Mouse (Mus musculus): Measurements from ENCODE around the gene Gmnc. TPM values are rescaled to one million over a fixed set of nuclear protein-coding genes. Genes with fewer than 3 reads are reported as not detected.

Gmnc gene
- polyA plus RNA-seq, 1 experiment from 2014 or later = 0.14 TPM

GRCm38 (mm10) chr16:26966830-26967229, 24.6 kb downstream of the Gmnc start:
- no peaks in the 10 kb centered on the region for H3K9me3 ChIP-seq (replicated peaks)
- WGBS = 85% methylated on average over 2 of the region's 2 CpGs
- DNase-seq (ENCODE audit: low spot score) = no peak

GRCm38 (mm10) chr16:26961971-26962370, 29.5 kb downstream of the Gmnc start:
- no peak for DNase-seq (ENCODE audit: low spot score)
- no peak overlapping the region for H3K4me3 ChIP-seq
- H3K36me3 ChIP-seq = no peaks in the 10 kb centered on the region
- no peak overlapping the region for H3K27ac ChIP-seq (replicated peaks)
- H3K4me1 ChIP-seq = peaks cover 3% of the 10 kb centered on the region; the same call in 1 of the 2 replicates
- H3K27me3 ChIP-seq (ENCODE audit: low read depth, poor library complexity, severe bottlenecking) = peaks cover 7% of the 10 kb centered on the region
- H3K9me3 ChIP-seq (replicated peaks) = no peaks in the 10 kb centered on the region

More at GRCm38 (mm10) chr16:26966830-26967229, 24.6 kb downstream of the Gmnc start:
- Histone ChIP-seq H3K27me3 (ENCODE audit: low read depth, poor library complexity, severe bottlenecking) (peaks cover 27% of the 10 kb centered on the region), H3K4me1 (peaks cover 8% of the 10 kb centered on the region), H3K27ac (replicated peaks) (no peak overlapping the region), H3K4me3 (no peak overlapping the region), H3K36me3 (no peaks in the 10 kb centered on the region)

GRCm38 (mm10) chr16:26951601-26952000, 39.9 kb downstream of the Gmnc start:
- WGBS = 93% methylated on average over 3 of the region's 3 CpGs
- Histone ChIP-seq H3K27ac (replicated peaks) (no peak overlapping the region), H3K27me3 (ENCODE audit: low read depth, poor library complexity, severe bottlenecking) (no peaks in the 10 kb centered on the region), H3K4me1 (no peaks in the 10 kb centered on the region), H3K36me3 (no peaks in the 10 kb centered on the region), H3K9me3 (replicated peaks) (no peaks in the 10 kb centered on the region), H3K4me3 (no peak overlapping the region)
- no peak for DNase-seq (ENCODE audit: low spot score)

- no peaks in the 10 kb centered on the region for H3K36me3 ChIP-seq
- no peak overlapping the region for H3K4me3 ChIP-seq
- 70% methylated on average over 4 of the region's 4 CpGs for WGBS
- no peak overlapping the region for H3K27ac ChIP-seq (replicated peaks)
- H3K27me3 ChIP-seq (ENCODE audit: low read depth, poor library complexity, severe bottlenecking) = no peaks in the 10 kb centered on the region
- H3K9me3 ChIP-seq (replicated peaks) = no peaks in the 10 kb centered on the region
- DNase-seq (ENCODE audit: low spot score) = no peak
- no peaks in the 10 kb centered on the region for H3K4me1 ChIP-seq
Measured at GRCm38 (mm10) chr16:26950209-26950608, 41.2 kb downstream of the Gmnc start.

- no peak for DNase-seq (ENCODE audit: low spot score)
- no peaks in the 10 kb centered on the region for H3K36me3 ChIP-seq
- no peak overlapping the region for H3K4me3 ChIP-seq
- no peak overlapping the region for H3K27ac ChIP-seq (replicated peaks)
- H3K9me3 ChIP-seq (replicated peaks) = no peaks in the 10 kb centered on the region
- no peaks in the 10 kb centered on the region for H3K4me1 ChIP-seq
- no peaks in the 10 kb centered on the region for H3K27me3 ChIP-seq (ENCODE audit: low read depth, poor library complexity, severe bottlenecking)
- 88% methylated on average over 1 of the region's 1 CpGs for WGBS
Measured at GRCm38 (mm10) chr16:26903968-26904367, 87.5 kb downstream of the Gmnc start.

- H3K27me3 ChIP-seq (ENCODE audit: low read depth, poor library complexity, severe bottlenecking) = no peaks in the 10 kb centered on the region
- no peaks in the 10 kb centered on the region for H3K36me3 ChIP-seq
- no peak for DNase-seq (ENCODE audit: low spot score)
- H3K4me3 ChIP-seq = no peak overlapping the region
- no peak overlapping the region for H3K27ac ChIP-seq (replicated peaks)
- H3K4me1 ChIP-seq = no peaks in the 10 kb centered on the region
- 50% methylated on average over 4 of the region's 4 CpGs for WGBS
- no peaks in the 10 kb centered on the region for H3K9me3 ChIP-seq (replicated peaks)
Measured at GRCm38 (mm10) chr16:26901471-26901870, 90.0 kb downstream of the Gmnc start.

GRCm38 (mm10) chr16:26886337-26886736, 105.1 kb downstream of the Gmnc start:
- no peak for DNase-seq (ENCODE audit: low spot score)
- 85% methylated on average over 4 of the region's 4 CpGs for WGBS

GRCm38 (mm10) chr16:26876885-26877284, 114.6 kb downstream of the Gmnc start:
- Histone ChIP-seq H3K36me3 (no peaks in the 10 kb centered on the region), H3K27me3 (ENCODE audit: low read depth, poor library complexity, severe bottlenecking) (no peaks in the 10 kb centered on the region), H3K4me3 (no peak overlapping the region), H3K4me1 (no peaks in the 10 kb centered on the region), H3K9me3 (replicated peaks) (no peaks in the 10 kb centered on the region), H3K27ac (replicated peaks) (no peak overlapping the region)
- 79% methylated on average over 3 of the region's 3 CpGs for WGBS
- DNase-seq (ENCODE audit: low spot score) = no peak

More at GRCm38 (mm10) chr16:26886337-26886736, 105.1 kb downstream of the Gmnc start:
- Histone ChIP-seq H3K4me3 (no peak overlapping the region), H3K27ac (replicated peaks) (no peak overlapping the region), H3K9me3 (replicated peaks) (no peaks in the 10 kb centered on the region), H3K4me1 (no peaks in the 10 kb centered on the region), H3K36me3 (no peaks in the 10 kb centered on the region), H3K27me3 (ENCODE audit: low read depth, poor library complexity, severe bottlenecking) (no peaks in the 10 kb centered on the region)
